Comparison of ENCODE assay signal across 11 mouse cellular contexts in genomic region chr10:112397194-112397593, GRCm38 (mm10).
DNase-seq lines count a peak whose midpoint lies in the region; ATAC-seq and TF ChIP-seq lines count a peak whose summit lies in the region.
"Had no signal": no experiment of that assay in that cellular context is flagged by ENCODE, and none has a peak within 500 bp of the region (broad histone marks: within the 10 kb centered on the region; RNA-seq: fewer than 3 reads in every experiment).

No protein-coding gene starts in this region.

- no peaks in the 10 kb centered on the region for H3K4me1 ChIP-seq in CH12.LX (ENCODE audit: control insufficient read depth in 1 of 2, insufficient read depth in 2 of 2)
- H3K4me1 ChIP-seq: lung, embryonic 15.5 days had no signal

- no peak for DNase-seq in gastrocnemius, adult 2 months
- DNase-seq in gastrocnemius, adult 18-20 months (ENCODE audit: low spot score), result no peak
- peak; percentile 7 for DNase-seq in left cerebral cortex, postnatal 4 days
- no peak for DNase-seq in left cerebral cortex, adult 11 months (ENCODE audit: low spot score)
- DNase-seq in CH12.LX (ENCODE audit: extremely low read depth), result peak; percentile 47
- DNase-seq in c-Kit-positive CD71-negative TER-119-negative erythroid progenitor cells, embryonic 14.5 days (ENCODE audit: low read depth), result peak; percentile 1
- DNase-seq in frontal cortex, postnatal 10 days (ENCODE audit: low spot score in 2 of 2), result no peak

- no peaks in the 10 kb centered on the region for H3K79me2 ChIP-seq in CH12.LX (replicated peaks; ENCODE audit: control insufficient read depth, extremely low read depth, insufficient read depth, poor library complexity, severe bottlenecking)

- TF ChIP-seq POLR2A in CH12.LX (IDR thresholded peaks at IDR 0.05; ENCODE audit: low read depth, low read length), result no peak

- H3K27ac ChIP-seq in gastrocnemius, adult 2 months, result no peak overlapping the region
- H3K27ac ChIP-seq in CH12.LX (ENCODE audit: insufficient read depth, low read depth), result no peak overlapping the region
- H3K27ac ChIP-seq: forebrain, embryonic 13.5 days; lung, embryonic 15.5 days had no signal

- dilution Hi-C loops in CH12.LX (cut with MboI; ENCODE audit: extremely low pct_ligation_motif_present, extremely low pct_unique_long_range_greater_than_20kb, low sequenced_read_pairs), result no loop called here

- peak; percentile 4; the same call in 1 of the 2 replicates for TF ChIP-seq CTCF in gastrocnemius, adult 2 months (IDR thresholded peaks at IDR 0.05)
- peak in 1 of 2 experiments; percentile 69; a peak in 2 of 4 replicates for TF ChIP-seq CTCF in CH12.LX (conservative IDR thresholded peaks at IDR 0.05 in 1 of 2, IDR thresholded peaks at IDR 0.05 in 1 of 2; ENCODE audit: low read depth in 2 of 2, low read length in 2 of 2)

- no peaks in the 10 kb centered on the region for H3K9me3 ChIP-seq in CH12.LX (replicated peaks; ENCODE audit: low read length)
- H3K9me3 ChIP-seq: forebrain, embryonic 13.5 days; lung, embryonic 15.5 days had no signal

- no peak overlapping the region for H3K4me2 ChIP-seq in CH12.LX (ENCODE audit: insufficient read depth, low read depth, poor library complexity, severe bottlenecking)
- H3K4me2 ChIP-seq: forebrain, embryonic 13.5 days; lung, embryonic 15.5 days had no signal

- no peaks in the 10 kb centered on the region for H3K36me3 ChIP-seq in CH12.LX (replicated peaks in 1 of 2; ENCODE audit: control insufficient read depth in 1 of 2, insufficient read depth in 1 of 2, low read length in 1 of 2)
- H3K36me3 ChIP-seq: lung, embryonic 15.5 days had no signal

- H3K4me3 ChIP-seq in gastrocnemius, adult 2 months, result no peak overlapping the region
- H3K4me3 ChIP-seq in CH12.LX (replicated peaks in 1 of 3; ENCODE audit: low read depth in 2 of 3, low read length in 2 of 3, poor library complexity in 1 of 3), result no peak overlapping the region
- H3K4me3 ChIP-seq: forebrain, embryonic 13.5 days; lung, embryonic 15.5 days had no signal

- no peak for TF ChIP-seq EP300 in CH12.LX (IDR thresholded peaks at IDR 0.05; ENCODE audit: low read length)

- ATAC-seq in megakaryocyte, adult 5-6 weeks (ENCODE audit: poor library complexity, severe bottlenecking), result no peak
- ATAC-seq: forebrain, embryonic 13.5 days; midbrain, embryonic 16.5 days had no signal

- intact Hi-C loops in gastrocnemius, adult 2 months (cut with DNase I), result no loop called here
- intact Hi-C loops in left cerebral cortex, postnatal 4 days (cut with DNase I), result no loop called here

- H3K9ac ChIP-seq in CH12.LX (ENCODE audit: insufficient read depth, low read depth), result no peak overlapping the region
- H3K9ac ChIP-seq: forebrain, embryonic 13.5 days; lung, embryonic 15.5 days had no signal

- TF ChIP-seq RAD21 in CH12.LX (IDR thresholded peaks at IDR 0.05; ENCODE audit: low read depth, low read length), result peak; percentile 29

- no peaks in the 10 kb centered on the region for H3K27me3 ChIP-seq in CH12.LX (replicated peaks)
- H3K27me3 ChIP-seq: forebrain, embryonic 13.5 days; lung, embryonic 15.5 days had no signal

- in situ Hi-C loops in CH12.LX (cut with MboI; ENCODE audit: low pct_ligation_motif_present, low pct_unique_long_range_greater_than_20kb, low sequenced_read_pairs), result no loop called here

TF ChIP-seq in CH12.LX, 34 proteins besides CTCF, POLR2A, EP300 and RAD21:
- TF ChIP-seq ZKSCAN1 (IDR thresholded peaks at IDR 0.05; ENCODE audit: borderline replicate concordance, low read depth, low read length) (no peak), UBTF (IDR thresholded peaks at IDR 0.05; ENCODE audit: low read depth, low read length) (no peak), E2F4 (IDR thresholded peaks at IDR 0.05; ENCODE audit: insufficient replicate concordance, low read depth, low read length) (no peak), CHD1 (IDR thresholded peaks at IDR 0.05; ENCODE audit: low read depth, low read length) (no peak), ZMIZ1 (IDR thresholded peaks at IDR 0.05; ENCODE audit: low read depth, low read length) (no peak), TBP (conservative IDR thresholded peaks at IDR 0.05; ENCODE audit: low read depth, low read length) (no peak), ZNF384 (IDR thresholded peaks at IDR 0.05; ENCODE audit: low read depth, low read length) (peak; percentile 48; the same call in 1 of the 2 replicates), KAT2A (IDR thresholded peaks at IDR 0.05; ENCODE audit: insufficient replicate concordance, low read length) (no peak), TCF12 (IDR thresholded peaks at IDR 0.05; ENCODE audit: low read depth, low read length) (no peak), MXI1 (IDR thresholded peaks at IDR 0.05; ENCODE audit: low read depth, low read length) (no peak), USF1 (IDR thresholded peaks at IDR 0.05; ENCODE audit: low read depth, low read length) (no peak), MEF2A (IDR thresholded peaks at IDR 0.05; ENCODE audit: borderline replicate concordance, low read depth, low read length) (no peak), SMC3 (IDR thresholded peaks at IDR 0.05; ENCODE audit: low read depth, low read length) (peak; percentile 47), POLR2AphosphoS2 (IDR thresholded peaks at IDR 0.05; ENCODE audit: low read depth, low read length) (no peak), GABPA (IDR thresholded peaks at IDR 0.05; ENCODE audit: insufficient replicate concordance, low read depth, low read length) (no peak), BHLHE40 (IDR thresholded peaks at IDR 0.05; ENCODE audit: low read depth, low read length) (no peak), NELFE (IDR thresholded peaks at IDR 0.05; ENCODE audit: low read depth, low read length) (no peak)

Comparison
In these comparisons a context has a peak if more than half of its experiments do, and no peak if none do; other contexts are left out.
1. DNase-seq: peak in left cerebral cortex, postnatal 4 days (single experiment), CH12.LX (single experiment) and c-Kit-positive CD71-negative TER-119-negative erythroid progenitor cells, embryonic 14.5 days (single experiment); none in gastrocnemius, adult 2 months (single experiment), gastrocnemius, adult 18-20 months (single experiment), left cerebral cortex, adult 11 months (single experiment) and frontal cortex, postnatal 10 days (0 of 2).